Mouse (Mus musculus) small intestine, adult 2 months (tissue): Measurements from ENCODE around the gene Thumpd2. TPM values are rescaled to one million over a fixed set of nuclear protein-coding genes. Genes with fewer than 3 reads are reported as not detected.
A peak's percentile ranks its signal among the peaks of the same experiment; 100 is the strongest.

Experiments used
- H3K27ac ChIP-seq: fragments of 200-500 bp; 2 replicates; pipeline ENCODE4 v1.5.1; 2012; ENCODE audit warnings: low read depth, low read length, control low read depth, inconsistent platforms; ENCODE audit not compliant: insufficient read depth
- H3K27me3 ChIP-seq: fragments of 200-500 bp; 2 replicates; pipeline ENCODE4 v1.6.1; 2012; ENCODE audit warnings: mild to moderate bottlenecking, moderate library complexity, low read length, inconsistent platforms; ENCODE audit not compliant: control insufficient read depth, insufficient read depth
- H3K36me3 ChIP-seq: fragments of 200-500 bp; 2 replicates; pipeline ENCODE4 v1.6.1; 2012; ENCODE audit warnings: mild to moderate bottlenecking, low read length, control low read depth, inconsistent platforms; ENCODE audit not compliant: control insufficient read depth, insufficient read depth
- H3K4me1 ChIP-seq: fragments of 200-500 bp; 2 replicates; pipeline ENCODE4 v1.6.1; 2012; ENCODE audit warnings: low read length, inconsistent platforms, mixed read lengths; ENCODE audit not compliant: control insufficient read depth, insufficient read depth, insufficient read length
- H3K4me3 ChIP-seq: fragments of 200-500 bp; 2 replicates; pipeline ENCODE4 v1.5.1; 2012; ENCODE audit warnings: low read depth, mild to moderate bottlenecking, control low read depth, inconsistent platforms, low read length, moderate library complexity
- CTCF ChIP-seq: fragments of 200-500 bp; IDR thresholded peaks from 2 replicates; pipeline ENCODE4 v1.5.1; 2012; ENCODE audit warnings: low read depth, mild to moderate bottlenecking, control low read depth, inconsistent platforms, low read length, moderate library complexity, mixed read lengths; ENCODE audit not compliant: insufficient replicate concordance, insufficient read length; ENCODE audit errors: extremely low read depth
- POLR2A ChIP-seq: fragments of 200-500 bp; IDR thresholded peaks from 2 replicates; pipeline ENCODE4 v1.6.1; 2012; ENCODE audit warnings: low read depth, mild to moderate bottlenecking, control low read depth, inconsistent platforms, low read length, moderate library complexity
- WGBS: fragments of 180-500 bp; shearing (Covaris S2); methylation state at CpG from one replicate; pipeline ENCODE4 v1.1.7; 2018; 5-methylcytosine and 5-hydroxymethylcytosine counted together
- polyA plus RNA-seq: library from polyadenylated mRNA; depleted of rRNA; stranded (reverse); fragments of >200 nt; gene quantifications from 2 replicates; pipeline ENCODE4 v1.2.3, GENCODE M21; 2012

Thumpd2 gene
- polyA plus RNA-seq, 1 experiment = 0.28 TPM

DNA sequence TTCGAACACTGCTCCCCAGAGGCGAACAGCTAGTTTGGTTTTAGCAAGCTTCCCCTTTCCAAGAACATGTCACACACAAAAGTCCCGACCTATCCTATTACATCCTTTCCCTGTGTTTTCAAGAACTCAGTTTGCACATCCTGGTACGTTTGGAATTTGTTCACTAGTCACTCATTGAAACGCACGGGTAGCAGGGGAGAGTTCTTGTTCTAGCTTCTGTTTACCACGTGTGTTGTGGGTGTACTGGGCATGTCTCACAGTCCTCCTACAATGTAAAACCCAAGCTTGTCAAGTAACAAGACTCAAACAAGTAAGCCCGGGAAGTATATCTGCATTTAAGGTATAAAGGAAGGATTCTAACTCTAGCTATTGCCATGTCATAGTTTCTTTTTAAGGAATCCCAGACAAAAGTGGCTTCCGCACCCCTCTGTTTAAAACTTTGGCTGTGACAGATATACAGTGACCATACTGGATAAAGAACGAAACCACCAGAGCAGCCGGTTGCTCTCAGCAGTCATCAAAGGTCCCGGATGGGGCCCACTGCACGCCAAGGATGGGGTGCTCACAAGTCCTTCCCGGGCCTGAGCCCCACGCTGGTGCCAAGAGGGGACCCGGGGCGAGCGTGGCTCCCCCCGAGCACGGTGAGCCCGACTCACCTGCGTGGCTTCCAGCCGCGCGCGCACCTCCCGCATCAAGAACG is 453 bp downstream of the Thumpd2 start:
- H3K27me3 ChIP-seq = no peaks in the 10 kb centered on the region
- no peaks in the 10 kb centered on the region for H3K36me3 ChIP-seq
- H3K27ac ChIP-seq = peak overlapping the region; percentile 46
- peak overlapping the region; percentile 91 for H3K4me3 ChIP-seq
- 7% methylated on average over 28 of the region's 28 CpGs for WGBS
- no peak for TF ChIP-seq POLR2A
- TF ChIP-seq CTCF = no peak
- peaks cover 4% of the 10 kb centered on the region; the same call in 1 of the 2 replicates for H3K4me1 ChIP-seq

GRCm38 (mm10) chr17:81063346-81063745 is 1.5 kb downstream of the Thumpd2 start:
- Histone ChIP-seq H3K27ac (no peak overlapping the region), H3K4me3 (no peak overlapping the region), H3K4me1 (peaks cover 4% of the 10 kb centered on the region; the same call in 1 of the 2 replicates), H3K27me3 (no peaks in the 10 kb centered on the region), H3K36me3 (no peaks in the 10 kb centered on the region)
- WGBS = 94% methylated on average over 3 of the region's 3 CpGs
- TF ChIP-seq CTCF = no peak

GRCm38 (mm10) chr17:81062349-81062871 is 2.5 kb downstream of the Thumpd2 start:
- no peak overlapping the region for H3K27ac ChIP-seq
- H3K27me3 ChIP-seq = no peaks in the 10 kb centered on the region
- whole genome bisulfite sequencing = 68% methylated on average over 6 of the region's 6 CpGs
- no peaks in the 10 kb centered on the region for H3K36me3 ChIP-seq
- no peak overlapping the region for H3K4me3 ChIP-seq
- TF ChIP-seq CTCF (no peak), POLR2A (no peak)
- peaks cover 4% of the 10 kb centered on the region; the same call in 1 of the 2 replicates for H3K4me1 ChIP-seq

DNA sequence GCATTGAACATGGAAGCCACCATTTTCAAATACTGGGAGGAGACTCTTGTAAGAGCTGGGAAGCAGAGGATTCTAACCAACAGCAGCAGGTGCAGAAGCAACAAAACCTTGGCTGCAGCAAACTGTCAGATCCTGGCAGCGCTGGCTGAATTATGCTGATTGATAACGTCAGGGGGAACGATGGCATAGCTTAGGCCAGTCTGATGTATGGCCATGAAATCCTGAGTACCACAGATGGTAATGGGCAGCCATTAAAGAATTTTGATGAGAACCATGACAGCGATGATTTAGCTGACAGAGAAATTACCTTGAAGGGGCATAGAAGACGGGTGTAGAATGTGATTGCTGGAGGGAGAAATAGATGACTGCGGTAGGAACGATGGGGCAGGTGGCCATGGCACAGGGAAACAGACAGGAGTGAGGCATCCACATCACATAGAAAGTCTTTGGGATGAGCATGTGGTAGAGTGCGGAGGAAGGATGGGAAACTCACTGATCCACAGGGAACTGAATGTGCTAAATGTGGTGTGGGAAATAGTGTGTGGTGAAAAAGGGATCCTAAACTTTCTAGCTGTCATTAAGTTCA is 8.0 kb downstream of the Thumpd2 start:
- no peak overlapping the region for H3K4me3 ChIP-seq
- no peak for TF ChIP-seq CTCF
- TF ChIP-seq POLR2A = no peak
- H3K36me3 ChIP-seq = no peaks in the 10 kb centered on the region; the same call in 1 of the 2 replicates
- H3K27me3 ChIP-seq = no peaks in the 10 kb centered on the region
- no peaks in the 10 kb centered on the region for H3K4me1 ChIP-seq
- no peak overlapping the region for H3K27ac ChIP-seq
- 87% methylated on average over 8 of the region's 8 CpGs for WGBS

GRCm38 (mm10) chr17:81056035-81056434 is 8.8 kb downstream of the Thumpd2 start:
- Histone ChIP-seq H3K27me3 (no peaks in the 10 kb centered on the region), H3K4me3 (no peak overlapping the region), H3K27ac (no peak overlapping the region), H3K4me1 (no peaks in the 10 kb centered on the region), H3K36me3 (peaks cover 3% of the 10 kb centered on the region; the same call in 1 of the 2 replicates)
- 37% methylated on average over 3 of the region's 3 CpGs for WGBS
- no peak for TF ChIP-seq CTCF

- 84% methylated on average over 5 of the region's 5 CpGs for WGBS
- H3K36me3 ChIP-seq = peaks cover 3% of the 10 kb centered on the region; the same call in 1 of the 2 replicates
- no peak overlapping the region for H3K4me3 ChIP-seq
- H3K27ac ChIP-seq = no peak overlapping the region
- no peaks in the 10 kb centered on the region for H3K27me3 ChIP-seq
- TF ChIP-seq CTCF (no peak), POLR2A (no peak)
- H3K4me1 ChIP-seq = no peaks in the 10 kb centered on the region
These were observed 9.4 kb downstream of the Thumpd2 start for GRCm38 (mm10) chr17:81055522-81055921.

DNA sequence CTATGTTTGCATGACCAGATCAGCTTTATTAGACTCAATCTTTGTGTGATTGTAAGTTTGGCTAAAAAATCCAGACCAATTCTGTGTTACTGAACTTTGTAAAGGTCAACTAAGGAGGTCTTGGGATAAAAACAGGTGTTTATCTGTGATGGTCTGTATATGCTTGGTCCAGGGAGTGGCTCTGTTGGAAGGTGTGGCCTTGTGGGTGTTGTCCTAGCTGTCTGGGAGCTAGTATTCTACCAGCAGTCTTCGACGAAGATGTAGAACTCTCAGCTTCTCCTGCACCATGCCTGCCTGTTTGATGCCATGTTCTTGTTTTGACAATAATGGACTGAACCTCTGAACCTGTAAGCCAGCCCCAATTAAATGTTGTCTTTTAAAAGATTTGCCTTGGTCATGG is 11.6 kb downstream of the Thumpd2 start:
- no peak overlapping the region for H3K4me3 ChIP-seq
- H3K27ac ChIP-seq = no peak overlapping the region
- 72% methylated on average over 2 of the region's 2 CpGs for WGBS
- no peaks in the 10 kb centered on the region for H3K27me3 ChIP-seq
- H3K36me3 ChIP-seq = peaks cover 4% of the 10 kb centered on the region; the same call in 1 of the 2 replicates
- H3K4me1 ChIP-seq = no peaks in the 10 kb centered on the region
- no peak for TF ChIP-seq POLR2A
- no peak for TF ChIP-seq CTCF
